Mouse (Mus musculus) C2C12 (cell line): Measurements from ENCODE around the gene Mpig6b.

Experiments
- CEBPB ChIP-seq: IDR thresholded peaks from one replicate; pipeline ENCODE4 v1.6.1; 2011; ENCODE audit warnings: low read depth, mild to moderate bottlenecking, control low read depth, moderate library complexity
- CTCF ChIP-seq: IDR thresholded peaks from one replicate; pipeline ENCODE4 v1.5.1; 2011; ENCODE audit not compliant: control insufficient read depth, insufficient read depth, insufficient read length
- FOSL1 ChIP-seq: IDR thresholded peaks from one replicate; pipeline ENCODE4 v1.8.0; 2011; ENCODE audit warnings: mild to moderate bottlenecking, low read length; ENCODE audit not compliant: poor library complexity, insufficient read depth, severe bottlenecking
- MAX ChIP-seq: IDR thresholded peaks from one replicate; pipeline ENCODE4 v1.6.1; 2011; ENCODE audit warnings: mild to moderate bottlenecking, control low read depth
- MYOD1 ChIP-seq: IDR thresholded peaks from one replicate; pipeline ENCODE4 v1.6.1; 2011; ENCODE audit warnings: low read depth; ENCODE audit not compliant: control insufficient read depth, insufficient read length
- MYOG ChIP-seq: IDR thresholded peaks from one replicate; pipeline ENCODE4 v1.6.1; 2011; ENCODE audit not compliant: control insufficient read depth, insufficient read length; ENCODE audit errors: extremely low read depth
- USF1 ChIP-seq: IDR thresholded peaks from one replicate; pipeline ENCODE4 v1.6.1; 2011; ENCODE audit warnings: low read depth, mild to moderate bottlenecking, control low read depth, moderate library complexity

- TF ChIP-seq CTCF, result peak; percentile 41
- no peak for TF ChIP-seq MYOD1
- no peak for TF ChIP-seq USF1
- no peak for TF ChIP-seq MAX
- no peak for TF ChIP-seq MYOG
- no peak for TF ChIP-seq CEBPB
- no peak for TF ChIP-seq FOSL1
Observed at GRCm38 (mm10) chr17:35105740-35106389, 39.9 kb upstream of the Mpig6b start.
